Mouse (Mus musculus) ovary, postnatal 36 days (tissue): Measurements from ENCODE around the gene Igsf10.
A peak's percentile ranks its signal among the peaks of the same experiment; 100 is the strongest.
"Not testable (repeated sequence)": the region's sequence is repeated elsewhere in the genome, so short reads cannot be mapped to it uniquely, and the experiment has no call there.

ENCODE experiments used
- DNase-seq: peaks from one replicate; pipeline ENCODE4 v3.0.0; 2022; ENCODE audit warnings: low spot score, mixed read lengths

The Igsf10 gene

DNA sequence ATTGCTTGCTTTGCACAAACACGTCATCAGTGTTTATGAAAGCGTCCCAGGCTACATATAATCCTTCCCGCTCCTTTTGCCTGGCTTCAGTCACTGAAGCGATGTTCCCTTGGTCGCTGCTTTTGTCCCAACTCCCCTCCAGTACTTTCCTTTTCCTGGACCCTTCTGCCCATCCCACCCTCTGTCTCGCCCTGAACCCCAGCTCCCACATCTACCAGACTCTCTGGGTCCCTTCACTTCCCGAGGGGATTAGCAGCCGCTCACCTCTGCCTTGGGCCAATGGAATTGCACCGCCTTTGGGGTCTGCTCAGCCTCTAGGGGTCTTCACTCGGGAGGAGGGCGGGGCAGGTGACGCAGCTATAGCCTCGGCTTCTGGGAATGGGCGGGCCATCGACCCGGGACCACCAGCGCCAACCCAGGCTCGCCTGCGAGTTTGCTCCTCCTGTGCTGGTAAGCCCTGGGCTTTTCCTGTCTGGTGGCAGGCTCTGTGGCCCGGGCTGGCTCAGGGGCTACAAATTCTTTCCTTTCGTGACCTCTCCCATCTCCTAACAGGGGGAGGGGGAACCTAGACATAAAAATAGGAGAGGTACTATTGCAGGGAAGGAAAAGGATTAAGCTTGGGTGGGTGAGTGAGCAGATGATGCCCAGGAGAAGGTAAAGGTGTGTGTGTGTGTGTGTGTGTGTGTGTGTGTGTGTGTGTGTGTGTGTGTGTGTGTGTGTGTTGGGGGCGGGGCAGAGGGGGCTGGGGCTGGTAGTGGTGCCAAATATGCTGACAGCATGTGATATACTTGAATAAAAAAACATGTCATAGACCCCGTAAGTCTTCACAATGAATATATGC lies at the start of gene Igsf10:
Gene Igsf10 (minus strand): TSS at position 330 of the 841 bp plus-strand sequence.
- peak; percentile 58 for DNase-seq

DNA sequence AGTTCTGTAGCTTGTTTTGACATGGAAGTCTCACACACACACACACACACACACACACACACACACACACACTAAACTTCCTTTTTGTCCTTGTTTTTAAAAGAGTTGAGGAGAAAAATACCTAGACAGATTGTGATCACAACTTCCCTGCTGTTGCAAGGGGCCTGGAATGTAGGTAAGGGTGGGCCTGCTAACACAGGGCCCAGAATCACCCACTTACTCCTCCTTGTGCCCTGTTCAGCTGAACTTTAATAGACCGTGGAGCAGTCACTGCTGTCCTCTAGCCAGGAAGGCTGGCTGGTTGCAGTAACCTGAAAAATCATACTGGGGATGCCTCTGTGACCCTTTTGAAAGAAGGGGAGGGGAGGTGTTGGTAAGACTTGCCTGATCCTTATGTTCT lies 41.4 kb upstream of the Igsf10 start:
- no peak for DNase-seq

DNA sequence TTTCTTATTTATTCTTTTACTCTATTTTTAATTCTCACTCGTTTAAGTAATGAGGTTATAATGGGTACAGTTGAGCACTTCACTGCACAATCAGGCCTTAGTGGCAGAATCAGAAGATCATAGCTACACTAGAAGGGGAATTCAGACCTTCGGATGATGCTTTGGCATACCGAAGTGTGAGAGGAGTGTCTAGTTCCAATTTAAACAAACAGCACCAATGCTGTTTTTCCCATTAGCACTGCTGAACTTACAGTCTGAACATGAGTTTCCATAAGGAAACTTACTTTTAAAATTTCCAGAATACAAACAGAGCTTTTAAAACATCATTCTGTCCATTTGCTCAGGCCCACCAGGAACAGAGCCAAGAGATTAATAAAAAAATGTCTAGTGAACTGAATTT lies 40.8 kb upstream of the Igsf10 start:
- no peak for DNase-seq

DNA sequence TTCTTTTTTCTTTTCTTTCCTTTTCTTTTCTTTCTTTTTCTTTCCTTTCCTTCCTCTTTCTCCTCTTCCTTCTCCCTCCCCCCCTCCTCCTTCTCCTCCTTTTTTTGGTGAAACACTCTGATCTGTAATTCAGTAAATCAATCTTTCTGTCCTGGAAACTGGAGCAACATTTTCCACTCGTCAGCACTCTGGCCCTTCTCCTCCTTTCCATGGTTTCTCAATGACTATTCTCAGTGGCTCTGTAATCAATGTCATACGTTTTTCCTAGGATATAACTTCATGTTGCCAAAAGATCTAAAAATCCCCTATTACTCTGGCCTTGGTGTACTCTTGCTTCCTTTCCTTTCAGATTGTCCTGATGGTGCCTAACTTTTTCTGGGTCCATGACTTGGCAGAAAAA lies 40.1 kb upstream of the Igsf10 start:
- no peak for DNase-seq

DNA sequence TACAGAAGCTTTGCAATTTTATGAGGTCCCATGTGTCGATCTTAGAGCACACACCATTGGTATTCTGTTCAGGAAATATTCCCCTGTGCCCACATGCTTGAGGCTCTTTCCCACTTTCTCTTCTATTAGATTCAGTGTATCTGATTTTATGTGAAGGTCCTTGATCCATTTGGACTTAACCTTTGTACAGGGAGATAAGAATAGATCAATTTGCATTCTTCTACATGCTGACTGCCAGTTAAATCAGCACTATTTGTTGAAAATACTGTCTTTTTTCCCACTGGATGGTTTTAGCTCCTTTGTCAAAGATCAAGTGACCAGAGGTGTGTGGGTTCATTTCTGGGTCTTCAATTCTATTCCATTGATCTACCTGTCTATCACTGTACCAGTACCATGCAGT lies 34.6 kb upstream of the Igsf10 start:
- not testable (repeated sequence) for DNase-seq

DNA sequence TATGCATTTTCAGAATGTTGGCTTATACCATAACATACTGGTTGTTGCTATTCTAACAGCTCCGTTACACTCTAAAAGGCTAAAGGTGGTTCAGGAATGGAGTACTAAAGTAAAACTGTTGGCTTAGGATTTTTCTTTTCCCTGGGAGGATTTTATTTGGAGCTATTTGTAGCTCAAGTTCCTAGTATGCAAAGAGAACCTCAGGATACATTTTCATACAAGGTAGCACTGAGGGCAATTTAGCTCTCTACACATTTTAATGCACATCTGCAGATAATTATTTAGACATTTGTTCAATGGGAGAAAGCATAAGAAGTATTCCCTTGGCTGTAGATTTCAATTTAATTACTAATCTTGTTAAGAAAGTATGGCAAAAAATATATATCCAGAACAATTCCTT lies 17.7 kb upstream of the Igsf10 start:
- DNase-seq: no peak

DNA sequence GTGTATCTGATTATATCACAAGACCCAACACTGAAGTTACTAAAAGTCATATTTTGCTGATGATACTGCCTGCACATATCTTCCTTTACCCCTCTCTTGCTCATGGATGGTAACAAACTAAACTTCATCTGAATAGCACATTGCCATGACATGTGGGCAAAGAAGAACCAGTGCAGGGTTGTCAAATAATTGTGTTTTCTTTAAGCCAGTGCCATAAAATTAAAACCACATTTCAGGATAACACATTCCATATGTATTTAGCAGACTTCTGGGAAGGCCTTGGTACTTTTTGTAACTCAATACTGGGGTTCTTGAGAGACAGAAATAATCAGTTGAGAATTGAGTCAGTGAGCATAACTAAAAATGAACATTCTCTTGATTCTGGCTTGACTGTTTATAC lies 15.9 kb upstream of the Igsf10 start:
- no peak for DNase-seq

DNA sequence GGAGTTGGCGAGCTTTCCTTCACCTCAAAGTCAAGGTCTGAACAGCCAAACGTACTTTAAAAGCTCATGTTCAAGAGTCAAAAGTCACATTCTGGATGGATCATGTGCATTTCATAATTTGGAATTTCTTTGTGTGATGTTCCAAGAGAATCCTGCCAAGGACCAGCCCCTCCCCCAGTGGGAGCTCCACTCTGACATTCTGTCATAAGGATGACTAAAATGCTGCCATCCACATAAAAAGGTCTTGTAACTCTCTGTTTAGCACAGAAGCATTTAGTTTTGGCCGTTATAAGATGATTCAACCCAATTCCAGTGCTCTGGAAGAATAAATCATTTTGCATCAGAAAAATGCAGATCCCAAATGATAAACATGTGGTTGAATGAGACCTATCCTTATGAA lies 10.0 kb upstream of the Igsf10 start:
- DNase-seq: no peak

DNA sequence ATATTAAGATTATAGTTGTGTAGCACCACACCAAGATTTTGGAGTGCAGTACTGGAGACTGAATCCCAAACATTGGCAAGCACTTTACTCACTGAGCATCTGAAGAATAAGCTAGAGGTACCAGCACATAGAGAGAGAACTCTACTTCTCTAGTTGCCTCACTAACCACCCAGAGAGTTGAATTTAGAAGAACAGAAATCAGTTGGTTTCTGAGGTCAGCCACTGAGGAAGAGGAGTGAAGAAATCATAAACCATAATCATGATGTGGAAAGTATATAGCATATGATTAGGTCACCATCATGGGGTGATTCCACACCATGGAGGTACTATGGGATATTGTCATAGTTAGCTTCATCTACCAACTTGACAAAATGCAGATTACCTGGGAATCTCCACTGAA lies 7.6 kb upstream of the Igsf10 start:
- DNase-seq: no peak

DNA sequence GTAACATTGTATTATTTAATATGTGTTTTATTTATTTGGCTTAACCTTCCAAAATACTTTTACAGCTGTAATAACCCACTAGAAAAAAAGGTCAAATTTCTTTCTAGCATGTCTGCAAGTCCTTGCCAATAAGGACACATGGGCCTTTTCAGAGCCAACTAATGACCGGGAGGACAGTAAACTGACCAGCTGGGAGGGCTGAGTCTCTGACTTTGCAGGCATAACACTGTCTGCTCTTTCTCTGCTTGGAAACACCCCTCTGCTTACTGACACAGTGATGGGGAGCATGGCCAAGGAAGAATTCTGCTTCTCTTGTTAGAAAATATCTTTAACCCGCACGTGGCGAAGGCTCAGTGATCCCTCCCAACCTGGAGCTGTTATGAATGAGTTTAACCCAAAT lies 1.2 kb downstream of the Igsf10 start:
- no peak for DNase-seq

DNA sequence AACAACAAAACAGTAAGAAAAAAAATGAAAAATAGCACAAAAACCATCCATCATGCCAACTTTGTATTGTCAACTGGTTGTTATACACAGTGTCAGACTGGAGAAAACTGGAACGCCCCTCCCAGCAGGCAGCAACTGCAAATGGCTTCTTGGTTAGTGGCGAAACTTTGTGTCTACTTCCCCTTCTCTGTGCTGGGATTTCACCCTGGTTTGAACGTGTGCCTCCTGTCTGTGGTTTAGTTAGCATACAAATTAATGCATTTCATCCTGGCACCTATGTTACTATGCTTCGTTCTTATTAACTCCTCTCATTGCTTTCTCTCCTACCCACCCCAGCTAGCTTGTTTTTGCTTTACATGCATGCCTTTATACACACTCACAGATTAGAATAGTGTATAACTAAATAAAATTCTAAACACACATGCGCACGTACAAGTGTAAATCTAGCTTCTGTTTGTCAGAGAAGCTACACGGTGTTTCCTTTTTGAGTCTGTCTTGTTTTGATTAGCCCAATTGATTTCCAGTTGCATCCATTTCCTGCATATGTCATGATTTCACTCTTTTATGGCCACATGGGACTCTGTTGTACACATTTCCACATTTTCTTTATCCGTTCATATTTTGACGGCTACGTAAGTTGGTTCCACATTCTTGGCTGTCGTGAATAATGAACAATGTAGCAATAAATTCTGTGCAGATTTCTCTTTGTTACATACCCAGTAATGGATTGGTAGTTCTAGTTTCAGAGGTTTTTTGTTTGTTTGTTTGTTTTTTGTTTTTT lies 2.4 kb downstream of the Igsf10 start:
- DNase-seq: no peak

DNA sequence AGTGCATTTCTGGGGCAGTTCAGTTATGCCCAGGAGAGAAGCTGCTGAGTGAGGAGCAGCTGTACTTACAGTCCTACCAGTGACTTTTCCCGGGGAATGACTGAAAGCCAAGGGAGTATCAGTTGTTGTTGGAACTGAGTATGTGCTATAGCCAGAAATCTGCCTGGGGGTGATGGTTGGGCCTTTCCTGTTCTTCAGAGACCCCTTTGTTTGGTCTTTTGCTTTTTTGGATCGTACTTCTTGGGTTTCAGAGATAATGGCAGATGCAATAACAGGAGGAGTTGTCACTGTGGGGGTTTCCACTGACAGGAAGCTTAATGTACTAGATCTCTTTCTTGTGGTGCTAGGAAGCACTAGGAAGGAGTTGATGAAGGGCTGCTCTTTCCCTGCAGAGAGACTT lies 15.7 kb downstream of the Igsf10 start:
- no peak for DNase-seq

DNA sequence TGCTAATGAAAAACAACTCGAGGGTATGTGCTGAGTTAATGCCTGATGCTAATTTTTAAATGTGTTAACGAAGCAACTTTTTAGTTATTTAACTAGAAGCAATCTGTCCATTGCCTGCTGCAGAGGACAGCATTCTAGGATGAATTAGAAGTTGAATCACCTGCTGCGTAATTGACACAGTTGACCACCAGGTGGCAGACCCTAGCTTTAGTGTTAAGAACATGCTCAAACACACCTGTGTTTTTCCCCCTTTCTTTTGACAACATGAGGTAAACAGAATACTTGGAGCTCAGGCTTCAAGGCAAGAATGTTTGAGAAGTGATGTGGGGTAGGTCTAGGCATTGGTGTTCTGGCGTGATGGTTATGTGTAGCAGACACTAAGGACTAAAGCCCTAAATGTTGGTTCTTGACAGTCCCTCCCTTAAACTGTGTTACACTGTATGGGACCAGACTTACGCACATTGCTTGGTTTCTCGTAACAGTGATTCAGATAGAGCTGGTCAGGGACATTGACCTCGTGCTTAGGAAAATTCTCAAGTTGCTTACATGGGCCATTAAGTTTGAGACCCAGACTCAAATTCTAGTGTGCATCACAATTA lies 22.8 kb downstream of the Igsf10 start:
- peak; percentile 16 for DNase-seq

DNA sequence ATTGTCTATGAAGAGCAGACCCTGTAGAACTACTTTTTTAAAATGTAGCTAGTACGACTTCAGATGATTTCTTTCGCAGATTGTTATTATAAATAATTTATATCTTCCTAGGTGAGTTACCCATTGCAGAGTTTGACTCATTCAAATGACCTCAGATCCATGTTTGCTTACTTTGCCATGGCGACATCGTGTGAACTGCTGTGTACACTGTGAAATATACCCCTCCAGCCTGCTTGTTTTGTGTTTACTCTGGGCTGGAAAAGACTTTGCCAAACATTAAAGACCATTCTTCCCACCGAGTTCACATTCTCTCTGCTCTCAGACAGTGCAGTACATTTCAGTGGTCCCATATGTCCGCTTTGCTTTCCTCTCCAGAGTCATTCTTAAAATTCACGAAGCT lies 28.1 kb downstream of the Igsf10 start:
- no peak for DNase-seq

DNA sequence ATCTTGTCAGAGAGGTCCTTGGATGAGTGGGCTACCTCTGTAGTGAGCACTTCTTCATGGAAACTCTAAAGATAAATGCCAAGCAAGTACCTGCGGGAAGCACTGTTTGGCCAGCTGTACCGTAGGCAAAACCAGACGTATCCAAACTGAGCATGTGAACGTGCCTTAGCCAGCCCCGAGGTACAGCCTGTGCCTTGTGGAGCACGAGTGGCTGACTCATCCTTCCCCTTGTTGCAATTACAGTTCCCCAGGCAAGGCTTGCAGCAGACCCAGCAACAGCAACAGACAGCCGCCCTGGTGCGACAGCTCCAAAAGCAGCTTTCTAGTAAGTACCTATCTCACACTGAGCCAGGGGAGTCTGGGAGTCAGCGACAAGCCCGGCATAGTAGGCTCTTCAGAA lies 31.6 kb downstream of the Igsf10 start:
- DNase-seq: no peak

DNA sequence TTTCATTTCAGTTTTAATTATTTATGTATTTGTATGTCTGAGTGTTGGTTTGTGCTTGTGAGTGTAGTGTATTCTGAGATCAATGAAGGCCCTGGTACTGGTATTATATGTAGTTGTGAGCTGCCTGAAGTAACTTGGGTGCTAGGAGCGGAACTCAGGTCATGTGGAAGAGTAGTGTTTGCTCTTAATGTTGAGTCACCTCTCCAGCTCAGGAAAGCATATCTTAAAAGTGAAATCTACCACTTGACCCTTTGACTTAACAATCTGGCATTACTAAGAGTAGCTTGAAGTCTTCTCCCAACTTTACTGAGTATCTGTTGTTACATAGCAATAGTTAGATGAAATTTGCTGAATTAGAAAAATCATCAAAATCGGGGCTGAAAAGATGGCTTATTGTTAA lies 38.7 kb downstream of the Igsf10 start:
- no peak for DNase-seq

DNA sequence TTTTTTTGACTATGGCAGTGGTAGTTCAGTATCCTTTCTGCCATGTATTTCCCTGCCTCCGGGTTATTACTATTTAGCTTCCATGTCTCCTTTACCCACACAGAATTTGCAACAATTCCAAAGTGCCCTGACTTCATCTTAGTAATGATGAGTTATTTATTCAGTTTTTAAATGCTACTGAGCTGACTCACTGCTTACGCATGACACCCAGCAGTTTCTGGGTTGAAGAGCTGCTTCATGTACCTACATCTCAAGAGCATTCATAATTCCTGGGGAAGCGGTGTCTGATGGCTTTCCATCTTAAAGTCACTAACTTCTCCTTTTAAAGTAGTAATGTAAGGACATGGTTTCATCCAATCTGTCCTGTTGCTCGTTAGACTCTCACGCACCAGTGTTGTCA lies 39.2 kb downstream of the Igsf10 start:
- DNase-seq: no peak

DNA sequence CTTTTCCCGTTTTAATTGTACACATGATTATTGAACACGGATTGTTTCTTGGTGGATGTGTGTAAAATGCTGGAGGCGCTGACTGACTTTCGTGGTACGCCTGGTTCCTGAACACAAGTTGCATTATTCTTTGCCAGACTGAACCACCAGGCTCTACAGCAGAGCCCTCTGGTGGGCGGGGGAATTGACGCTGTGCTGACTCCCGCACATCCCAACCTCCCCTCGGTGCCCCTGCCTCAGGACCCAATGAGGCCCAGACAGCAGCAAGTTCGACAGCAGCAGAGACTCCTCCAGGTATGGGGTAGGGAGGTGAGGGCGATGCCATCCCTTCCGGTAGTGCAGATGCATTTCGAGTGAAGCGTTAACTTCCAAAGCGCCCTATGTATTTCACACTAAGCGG lies 46.5 kb downstream of the Igsf10 start:
- DNase-seq: no peak

DNA sequence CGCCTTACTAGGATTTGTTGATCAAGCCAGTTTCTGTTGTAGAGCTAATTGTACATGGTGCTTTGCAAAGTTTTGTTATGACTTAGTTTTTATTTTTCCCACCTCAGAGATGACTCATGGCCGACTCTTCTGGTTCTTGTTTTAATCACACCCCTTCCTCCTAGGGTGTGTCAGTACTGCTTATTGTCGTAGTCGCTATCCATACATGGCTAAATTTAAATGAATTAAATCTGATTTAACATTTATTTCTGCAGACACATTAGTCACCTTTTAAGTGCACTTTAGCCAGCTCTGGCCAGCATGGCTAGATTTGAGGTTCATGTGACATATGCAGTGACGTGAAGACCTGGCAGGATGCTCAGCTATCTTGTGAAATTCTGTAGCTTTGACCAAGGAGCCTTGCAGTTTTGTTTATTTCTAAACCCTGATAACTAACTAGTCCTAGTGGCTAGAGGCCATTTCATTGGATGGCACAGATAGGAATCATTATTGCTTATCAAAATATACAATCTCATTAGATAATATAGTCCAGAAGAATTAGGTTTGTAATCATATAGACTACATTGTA lies 47.5 kb downstream of the Igsf10 start:
- no peak for DNase-seq

DNA sequence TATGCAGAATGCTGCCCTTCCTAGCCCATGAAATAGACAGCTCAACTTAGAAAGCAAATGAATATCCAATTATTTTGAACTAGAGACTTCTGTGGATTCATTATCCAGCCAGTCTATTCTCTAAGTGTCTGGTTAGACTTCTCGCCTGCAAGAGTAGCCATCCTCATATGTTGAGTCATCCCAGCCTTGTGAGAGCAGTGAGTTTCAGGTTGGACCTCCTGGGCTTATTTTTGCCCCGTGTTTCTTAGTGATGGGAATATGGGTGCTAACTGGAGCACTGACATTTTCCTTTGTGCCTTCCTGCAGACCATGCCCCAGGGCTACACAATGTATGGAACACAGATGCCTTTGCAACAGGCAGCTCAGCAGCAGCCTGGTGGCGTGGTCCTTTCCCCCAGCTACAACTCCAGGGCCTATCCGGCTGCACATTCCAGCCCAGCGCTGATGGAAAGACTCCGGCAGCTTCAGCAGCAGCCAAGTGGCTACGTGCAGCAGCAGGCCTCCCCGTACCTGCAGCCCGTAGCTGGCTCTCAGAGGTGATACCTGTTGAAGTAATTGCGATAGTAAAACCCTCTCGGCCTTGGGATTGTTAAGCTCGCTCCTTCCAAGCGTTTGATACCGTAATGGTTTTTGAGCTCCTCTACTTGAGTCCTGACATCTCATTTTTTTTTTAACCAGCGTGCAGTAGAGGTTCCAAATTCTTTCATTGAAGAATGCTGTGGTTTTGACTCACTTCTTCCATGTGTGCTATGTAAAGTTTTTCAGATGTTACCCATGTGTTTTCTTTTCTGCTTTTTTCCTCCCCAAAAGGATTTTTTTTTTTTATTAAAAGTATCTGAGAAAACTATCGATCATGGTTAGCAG lies 48.3 kb downstream of the Igsf10 start:
- no peak for DNase-seq

DNA sequence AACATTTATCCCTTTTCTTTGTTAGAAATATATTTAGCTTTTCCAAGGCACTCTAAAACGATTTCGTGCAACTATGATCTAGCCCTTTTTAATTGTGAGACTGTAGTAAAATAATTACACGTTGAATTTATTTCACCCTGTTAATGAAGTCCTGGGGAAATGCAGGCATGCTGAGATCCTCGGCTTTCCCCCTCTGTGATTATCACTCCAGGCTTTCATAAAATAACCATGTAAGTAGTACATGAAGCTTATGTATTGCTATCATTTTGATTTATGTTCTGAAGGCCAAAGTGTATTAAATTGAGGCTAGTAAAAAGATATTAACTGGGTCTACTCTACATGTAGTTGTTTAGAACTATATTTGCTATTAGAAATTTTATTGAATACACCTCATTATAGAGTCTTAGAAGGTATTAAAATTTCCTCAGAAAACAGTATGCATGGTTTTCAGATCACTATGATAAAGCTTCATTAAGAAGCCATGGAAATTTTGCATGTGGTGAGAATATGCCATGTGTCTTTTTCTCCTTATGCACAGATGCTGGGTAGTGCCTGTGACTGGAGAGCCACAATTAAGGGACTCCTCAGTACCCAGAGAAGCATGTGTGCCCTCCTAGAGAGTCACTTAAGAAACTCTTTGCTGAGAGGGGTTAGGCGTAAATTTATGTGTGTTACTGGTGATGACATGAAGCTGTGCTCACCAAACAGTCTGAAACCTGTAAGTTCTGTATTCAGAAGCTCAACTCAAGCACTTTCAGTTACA lies 50.6 kb downstream of the Igsf10 start:
- no peak for DNase-seq
